Mouse (Mus musculus) megakaryocyte, embryonic 14.5 days (primary cell): Measurements from ENCODE around the gene Xrcc4. TPM values are rescaled to one million over a fixed set of nuclear protein-coding genes. Genes with fewer than 3 reads are reported as not detected.
"Not testable (repeated sequence)": the region's sequence is repeated elsewhere in the genome, so short reads cannot be mapped to it uniquely, and the experiment has no call there.

Experiments
- H3K27me3 ChIP-seq: replicated peaks from 2 replicates; pipeline ENCODE3; 2012; ENCODE audit warnings: inconsistent platforms
- H3K36me3 ChIP-seq: replicated peaks from 2 replicates; pipeline ENCODE3; 2012; ENCODE audit warnings: low read length, inconsistent platforms, mixed read lengths
- H3K4me1 ChIP-seq: 2 replicates; pipeline ENCODE4 v1.6.1; 2012; ENCODE audit warnings: inconsistent platforms
- H3K4me3 ChIP-seq: replicated peaks from 2 replicates; pipeline ENCODE3; 2012; ENCODE audit warnings: moderate library complexity, mild to moderate bottlenecking, inconsistent platforms
- H3K9me3 ChIP-seq: 2 replicates; pipeline ENCODE4 v1.6.1; 2012; ENCODE audit warnings: inconsistent platforms
- FLI1 ChIP-seq: IDR thresholded peaks from 2 replicates; pipeline ENCODE4 v1.6.1; 2012; ENCODE audit warnings: low read length, inconsistent platforms, mixed read lengths
- GATA1 ChIP-seq: IDR thresholded peaks from 3 replicates; pipeline ENCODE4 v1.6.1; 2012; ENCODE audit warnings: mixed read lengths, low read length, inconsistent platforms, borderline replicate concordance
- polyA plus RNA-seq: library from polyadenylated mRNA; stranded (reverse); fragments of >175 nt; gene quantifications from 2 replicates; pipeline ENCODE4 v1.2.3, GENCODE M21; 2012; ENCODE audit warnings: low replicate concordance; ENCODE audit not compliant: insufficient read depth

Xrcc4 gene
- polyA plus RNA-seq, 1 experiment: 0.38 TPM

GRCm38 (mm10) chr13:89780276-89780675 lies 309.1 kb downstream of the Xrcc4 start:
- TF ChIP-seq GATA1 (no peak), FLI1 (no peak)
- no peaks in the 10 kb centered on the region for H3K36me3 ChIP-seq
- peaks cover 15% of the 10 kb centered on the region for H3K4me1 ChIP-seq

GRCm38 (mm10) chr13:89779208-89779911 lies 310.0 kb downstream of the Xrcc4 start:
- TF ChIP-seq GATA1 (no peak), FLI1 (no peak)
- Histone ChIP-seq H3K4me1 (peaks cover 15% of the 10 kb centered on the region), H3K36me3 (no peaks in the 10 kb centered on the region), H3K4me3 (no peak overlapping the region), H3K27me3 (no peaks in the 10 kb centered on the region), H3K9me3 (no peaks in the 10 kb centered on the region)

More at GRCm38 (mm10) chr13:89780276-89780675, 309.1 kb downstream of the Xrcc4 start:
- no peak overlapping the region for H3K4me3 ChIP-seq
- no peaks in the 10 kb centered on the region for H3K9me3 ChIP-seq
- no peaks in the 10 kb centered on the region for H3K27me3 ChIP-seq

DNA sequence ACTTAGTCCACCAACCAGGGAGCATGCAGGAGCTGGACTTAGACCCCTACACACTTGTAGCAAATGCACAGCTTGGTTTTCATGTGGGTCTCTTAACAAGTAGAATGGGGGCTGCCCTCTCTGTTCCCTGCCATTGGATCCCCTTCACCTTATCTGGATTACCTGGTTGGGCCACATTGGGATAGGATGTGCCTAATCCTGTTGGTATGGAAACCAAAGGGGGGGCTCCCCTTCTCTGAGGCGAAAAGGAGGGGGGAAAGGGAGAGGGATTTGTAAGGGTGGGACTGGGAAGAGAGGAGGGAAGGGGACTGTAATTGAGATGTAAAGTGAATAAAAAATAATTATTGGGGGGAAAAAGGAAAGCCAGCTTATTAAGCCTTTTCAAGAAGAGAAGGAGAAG lies 311.6 kb downstream of the Xrcc4 start:
- Histone ChIP-seq H3K4me1 (peaks cover 9% of the 10 kb centered on the region; the same call in 1 of the 2 replicates), H3K4me3 (no peak overlapping the region), H3K9me3 (no peaks in the 10 kb centered on the region), H3K36me3 (no peaks in the 10 kb centered on the region), H3K27me3 (no peaks in the 10 kb centered on the region)
- TF ChIP-seq FLI1: no peak
- no peak for TF ChIP-seq GATA1

GRCm38 (mm10) chr13:89777146-89777545 lies 312.3 kb downstream of the Xrcc4 start:
- H3K4me3 ChIP-seq: no peak overlapping the region
- H3K27me3 ChIP-seq: no peaks in the 10 kb centered on the region
- H3K9me3 ChIP-seq: no peaks in the 10 kb centered on the region
- no peaks in the 10 kb centered on the region for H3K36me3 ChIP-seq
- peaks cover 7% of the 10 kb centered on the region; the same call in 1 of the 2 replicates for H3K4me1 ChIP-seq
- no peak for TF ChIP-seq GATA1
- TF ChIP-seq FLI1: no peak

DNA sequence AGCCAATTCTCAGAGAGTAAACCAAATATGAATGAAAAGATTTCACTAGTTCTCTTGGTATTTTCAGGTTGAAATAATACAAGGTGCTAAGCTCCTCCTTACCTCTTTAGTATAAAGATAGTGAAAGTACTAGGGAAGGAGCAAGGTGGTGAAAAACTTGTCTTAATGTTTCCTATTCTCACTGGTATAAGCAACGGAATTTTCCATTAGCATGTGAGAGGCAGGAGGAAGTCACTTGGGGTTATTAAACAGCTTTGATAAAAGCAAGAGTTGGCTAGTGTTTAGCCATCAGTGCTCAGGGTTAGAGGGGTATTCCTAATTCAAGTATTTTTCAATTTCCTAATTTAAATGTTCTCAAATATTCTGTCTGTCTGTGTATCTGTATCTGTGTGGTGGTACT lies 322.9 kb downstream of the Xrcc4 start:
- H3K27me3 ChIP-seq: no peaks in the 10 kb centered on the region
- no peaks in the 10 kb centered on the region for H3K9me3 ChIP-seq
- no peak overlapping the region for H3K4me3 ChIP-seq
- H3K36me3 ChIP-seq: no peaks in the 10 kb centered on the region
- H3K4me1 ChIP-seq: no peaks in the 10 kb centered on the region
- no peak for TF ChIP-seq FLI1
- TF ChIP-seq GATA1: no peak

- TF ChIP-seq GATA1: no peak
- TF ChIP-seq FLI1: no peak
- no peak overlapping the region for H3K4me3 ChIP-seq
- H3K9me3 ChIP-seq: no peaks in the 10 kb centered on the region
- H3K27me3 ChIP-seq: no peaks in the 10 kb centered on the region
- no peaks in the 10 kb centered on the region for H3K36me3 ChIP-seq
- no peaks in the 10 kb centered on the region for H3K4me1 ChIP-seq
These were observed 323.4 kb downstream of the Xrcc4 start for GRCm38 (mm10) chr13:89765966-89766365.

DNA sequence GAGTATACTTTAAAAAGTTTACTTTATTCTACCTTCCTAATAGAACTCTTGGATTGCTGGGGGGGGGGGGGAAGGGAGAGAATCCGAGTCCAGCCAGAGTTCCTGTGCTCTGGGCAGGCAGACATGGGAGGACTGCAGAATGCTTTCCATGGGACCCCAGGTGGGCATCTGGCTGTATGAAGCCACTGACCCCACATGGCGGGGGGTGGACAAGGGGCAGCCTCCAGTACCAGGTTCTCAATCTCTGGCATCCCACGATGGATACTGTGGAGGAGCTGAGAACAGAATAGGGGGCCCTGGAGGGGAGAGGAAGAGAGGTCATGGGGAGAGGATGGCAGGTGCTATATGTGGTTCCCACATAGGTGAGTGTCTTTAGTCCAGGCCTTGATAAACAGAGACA lies 327.1 kb downstream of the Xrcc4 start:
- Histone ChIP-seq H3K4me3 (no peak overlapping the region), H3K36me3 (no peaks in the 10 kb centered on the region), H3K27me3 (no peaks in the 10 kb centered on the region), H3K9me3 (no peaks in the 10 kb centered on the region), H3K4me1 (peaks cover 5% of the 10 kb centered on the region; the same call in 1 of the 2 replicates)
- no peak for TF ChIP-seq FLI1
- no peak for TF ChIP-seq GATA1

DNA sequence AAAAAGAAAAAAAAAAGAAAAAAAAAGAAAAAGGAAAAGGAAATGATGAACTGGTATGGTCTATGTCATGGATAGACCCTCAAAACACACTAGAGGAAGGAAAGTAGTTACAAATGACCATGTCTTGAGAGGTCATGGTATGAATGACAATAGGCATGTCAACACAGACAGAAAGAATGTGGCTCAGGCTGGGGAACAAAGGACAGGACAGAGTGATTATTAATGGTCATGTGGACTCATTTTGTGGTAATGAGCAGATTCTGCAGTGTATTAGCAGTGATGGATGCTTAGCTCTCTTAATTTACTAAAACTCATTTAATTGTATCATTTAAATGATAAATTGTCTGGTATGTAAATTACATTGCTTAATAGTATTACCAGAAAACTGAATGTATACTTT lies 333.1 kb downstream of the Xrcc4 start:
- TF ChIP-seq FLI1: no peak
- TF ChIP-seq GATA1: no peak
- Histone ChIP-seq H3K4me3 (no peak overlapping the region), H3K27me3 (no peaks in the 10 kb centered on the region), H3K36me3 (no peaks in the 10 kb centered on the region), H3K9me3 (no peaks in the 10 kb centered on the region), H3K4me1 (peaks cover 5% of the 10 kb centered on the region; the same call in 1 of the 2 replicates)

DNA sequence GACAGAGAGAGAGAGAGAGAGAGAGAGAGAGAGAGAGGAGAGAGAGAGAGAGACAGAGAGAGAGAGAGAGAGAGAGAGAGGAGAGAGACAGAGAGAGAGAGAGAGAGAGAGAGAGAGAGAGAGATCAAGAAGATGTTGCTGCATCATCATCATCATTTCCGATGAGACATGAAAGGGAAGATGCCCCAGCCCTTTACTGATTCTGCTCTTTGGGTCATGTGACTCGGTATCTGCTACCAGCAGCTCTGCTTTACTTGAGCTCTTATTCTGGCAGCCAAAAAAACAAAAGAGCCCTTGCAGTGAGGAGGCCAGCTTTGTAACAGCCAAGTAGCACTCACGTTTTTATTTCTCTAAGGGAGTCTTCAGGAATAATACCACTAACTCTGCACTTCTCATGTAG lies 338.8 kb downstream of the Xrcc4 start:
- H3K4me1 ChIP-seq, H3K27me3 ChIP-seq, H3K9me3 ChIP-seq, H3K36me3 ChIP-seq, H3K4me3 ChIP-seq: not testable (repeated sequence)

DNA sequence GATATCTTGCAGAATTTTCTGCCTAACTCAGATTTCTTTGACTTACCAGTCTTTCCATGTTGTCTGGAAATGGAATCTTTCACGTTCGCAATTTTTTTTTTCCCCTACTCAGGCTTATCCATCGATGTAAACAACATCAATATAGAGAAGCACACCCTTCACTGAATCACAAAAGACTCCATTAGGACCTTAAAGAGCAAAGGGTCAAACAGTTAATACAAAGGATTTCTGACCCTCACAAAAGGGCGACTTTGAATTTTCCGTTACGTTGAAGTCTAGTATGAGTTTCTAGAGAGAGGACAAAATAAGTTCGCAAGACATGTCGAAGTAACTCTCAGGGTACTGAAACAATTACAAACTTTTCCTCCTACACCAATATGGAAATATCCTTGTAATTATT lies 346.2 kb downstream of the Xrcc4 start:
- Histone ChIP-seq H3K4me1 (peaks cover 42% of the 10 kb centered on the region), H3K27me3 (peaks cover 43% of the 10 kb centered on the region), H3K9me3 (no peaks in the 10 kb centered on the region)

DNA sequence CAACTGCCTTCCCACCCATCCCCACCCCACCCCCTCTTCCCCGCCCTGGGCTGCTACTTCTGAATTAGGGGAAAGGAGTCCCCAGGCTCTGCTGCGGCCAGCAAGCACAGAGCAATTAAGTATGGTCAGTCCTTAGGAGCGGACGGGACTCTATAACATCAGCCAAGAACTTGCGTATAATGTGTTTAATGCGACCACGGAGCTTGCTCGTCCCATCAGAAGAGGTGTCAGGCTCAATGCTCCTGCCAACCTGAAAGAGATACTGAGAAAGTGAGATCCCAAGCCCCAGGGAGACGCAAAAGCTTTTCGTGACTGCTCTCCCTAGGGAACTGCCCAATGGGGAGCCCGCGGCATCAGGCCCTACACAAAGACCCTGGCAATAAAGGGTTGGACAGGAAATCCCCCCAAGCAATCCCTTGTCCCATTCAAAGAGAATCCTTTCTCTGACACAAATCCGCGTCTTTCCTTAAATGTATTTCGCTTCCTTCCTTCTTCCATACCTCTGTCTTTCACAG lies 346.7 kb downstream of the Xrcc4 start:
- Histone ChIP-seq H3K4me3 (peak overlapping the region; percentile 88), H3K9me3 (no peaks in the 10 kb centered on the region), H3K27me3 (peaks cover 42% of the 10 kb centered on the region), H3K36me3 (no peaks in the 10 kb centered on the region), H3K4me1 (peaks cover 42% of the 10 kb centered on the region)
- TF ChIP-seq FLI1: no peak
- TF ChIP-seq GATA1: no peak

More for the DNA sequence above, 346.2 kb downstream of the Xrcc4 start:
- Histone ChIP-seq H3K4me3 (no peak overlapping the region), H3K36me3 (no peaks in the 10 kb centered on the region)
- TF ChIP-seq FLI1: no peak
- no peak for TF ChIP-seq GATA1
